Mouse (Mus musculus): Measurements from ENCODE around the gene Gm15114. TPM values are rescaled to one million over a fixed set of nuclear protein-coding genes. Genes with fewer than 3 reads are reported as not detected.
"Not testable (repeated sequence)": the region's sequence is repeated elsewhere in the genome, so short reads cannot be mapped to it uniquely, and the experiment has no call there.

Gm15114 gene
- polyA plus RNA-seq (2015; fragmentation: Nextera tagmentation; extraction: Ambion mirVana), result not detected in 2 replicates

GRCm38 (mm10) chrX:148488649-148489048, at the start of gene Gm15114:
Gene Gm15114 (plus strand): TSS chrX:148488949.
- no CpG with 5 or more reads among the region's 1 CpGs for WGBS
- H3K4me3 ChIP-seq, result not testable (repeated sequence)

More at GRCm38 (mm10) chrX:148488649-148489048, at the start of gene Gm15114:
- not testable (repeated sequence) for H3K36me3 ChIP-seq; H3K27me3 ChIP-seq; H3K9ac ChIP-seq; ATAC-seq (ENCODE audit: low FRiP score, low read depth); H3K4me2 ChIP-seq (replicated peaks); H3K9me3 ChIP-seq; H3K4me1 ChIP-seq; H3K27ac ChIP-seq

Other genes with a start within 250 kb of the Gm15114 start
- not detected in 2 replicates for gene Gm8334, start 126.2 kb downstream of the Gm15114 start, polyA plus RNA-seq (2015; fragmentation: Nextera tagmentation; extraction: Ambion mirVana)
- not detected in 2 replicates for gene Gm15127, start 174.6 kb downstream of the Gm15114 start, polyA plus RNA-seq (2015; fragmentation: Nextera tagmentation; extraction: Ambion mirVana)

Data from limb, embryonic 13.5 days (tissue).